Mouse (Mus musculus) lung, adult 18-20 months (tissue): ENCODE data around the gene Dab2ip.

Source experiments
- DNase-seq, 2 experiments: peaks; one replicate each; pipeline ENCODE4 v3.0.0; 2022; ENCODE audit warnings: mixed read lengths in 2 of 2

Gene Dab2ip

GRCm38 (mm10) chr2:35559551-35559835 lies 1.4 kb downstream of the Dab2ip start:
- DNase-seq = no peak

DNA sequence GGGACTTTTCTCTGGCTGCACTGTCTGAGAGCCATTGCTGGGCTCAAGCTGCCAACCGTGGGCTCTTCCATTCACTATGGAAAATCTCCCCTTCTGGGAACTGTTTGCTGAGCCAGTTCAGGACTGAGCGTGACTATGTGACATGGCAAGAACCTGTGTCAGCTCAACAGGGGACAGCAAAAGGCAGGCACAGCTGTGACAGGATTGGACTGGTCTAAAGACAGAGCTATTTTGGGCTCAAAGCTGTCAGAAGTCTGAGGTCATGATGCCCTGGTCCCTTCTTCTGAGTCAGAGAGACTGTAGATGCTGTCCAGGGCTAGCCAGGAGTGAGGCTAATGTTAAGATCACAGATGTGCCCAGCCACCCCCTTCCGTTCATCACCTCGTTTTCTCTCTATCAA lies 5.7 kb downstream of the Dab2ip start:
- DNase-seq = no peak

GRCm38 (mm10) chr2:35565051-35565836 lies 7.2 kb downstream of the Dab2ip start:
- no peak for DNase-seq

DNA sequence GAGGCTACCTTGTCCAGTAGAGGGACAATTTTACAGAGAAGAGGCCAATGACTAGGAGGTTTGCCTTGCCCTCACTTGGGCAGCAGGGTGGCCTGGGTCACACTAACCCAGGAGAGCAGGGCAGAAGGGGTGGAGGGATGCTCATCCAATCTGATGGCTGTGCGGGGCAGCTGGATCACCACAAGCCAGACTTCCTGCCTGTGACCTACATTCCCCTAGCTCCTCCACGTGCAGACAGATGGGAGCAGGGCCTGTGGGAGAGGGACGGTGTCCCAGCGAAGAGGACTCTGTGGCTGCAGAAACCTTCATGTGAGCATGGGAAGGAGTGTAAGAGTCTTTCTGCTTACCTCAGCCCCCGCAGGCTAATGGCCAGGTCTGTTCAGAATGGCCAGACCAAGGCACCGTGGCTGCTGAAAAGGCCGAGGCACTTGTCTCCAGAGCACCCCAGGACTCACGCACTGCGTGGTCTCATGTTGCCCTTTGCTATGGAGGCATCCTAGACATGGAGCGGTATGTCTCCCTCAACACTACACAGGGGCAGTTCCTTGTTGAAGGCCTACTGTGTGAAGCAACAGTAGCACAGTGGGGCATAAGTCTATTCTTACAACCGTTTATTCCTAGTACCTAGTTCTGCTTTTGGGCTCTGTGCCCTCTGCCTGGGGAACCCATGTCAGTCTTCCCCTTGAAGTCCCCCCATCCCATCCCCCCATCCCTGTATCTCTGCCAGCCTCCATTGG lies 9.1 kb downstream of the Dab2ip start:
- no peak for DNase-seq

DNA sequence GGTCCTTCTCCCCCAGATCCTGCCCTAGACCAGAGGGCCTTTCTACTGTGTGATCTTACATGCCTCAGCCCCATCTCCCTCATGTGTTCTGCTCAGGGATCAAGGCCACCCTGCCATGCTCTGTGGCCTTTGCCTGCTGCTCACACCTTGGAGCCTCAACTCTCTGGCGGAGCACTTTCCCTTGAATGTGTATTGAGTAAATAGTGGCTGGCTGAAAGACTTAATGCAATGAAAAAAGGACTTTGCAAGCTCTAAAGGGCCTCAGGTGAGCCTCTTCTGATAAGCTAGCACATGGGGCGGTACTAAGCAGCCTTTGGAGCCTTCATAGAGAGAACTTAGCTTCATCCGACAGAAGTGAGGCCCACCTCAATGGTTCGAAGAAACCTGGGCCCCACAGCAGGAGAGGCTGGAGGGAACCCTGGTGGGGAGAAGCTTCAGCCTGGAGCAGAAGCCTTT lies 9.7 kb downstream of the Dab2ip start:
- DNase-seq = no peak

DNA sequence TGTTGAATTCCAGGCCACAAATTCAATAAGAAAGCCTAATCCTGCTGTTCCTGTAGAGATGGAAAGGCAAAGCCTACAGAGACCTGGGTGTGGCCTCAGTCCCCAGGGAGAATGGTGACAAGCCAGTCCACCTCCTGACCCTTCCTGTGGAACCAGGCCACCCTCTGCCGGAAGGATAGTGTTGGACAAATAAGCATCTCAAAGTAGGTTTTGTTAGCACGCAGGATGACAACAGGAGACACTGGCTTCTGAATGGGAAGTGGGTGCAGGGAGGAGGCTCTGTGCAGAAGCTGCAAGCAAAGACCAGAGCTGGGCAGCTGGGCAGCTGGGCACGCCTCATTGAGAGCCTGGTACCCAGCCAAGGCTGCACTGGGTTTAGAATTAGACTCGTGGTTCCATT lies 12.7 kb downstream of the Dab2ip start:
- DNase-seq = no peak

DNA sequence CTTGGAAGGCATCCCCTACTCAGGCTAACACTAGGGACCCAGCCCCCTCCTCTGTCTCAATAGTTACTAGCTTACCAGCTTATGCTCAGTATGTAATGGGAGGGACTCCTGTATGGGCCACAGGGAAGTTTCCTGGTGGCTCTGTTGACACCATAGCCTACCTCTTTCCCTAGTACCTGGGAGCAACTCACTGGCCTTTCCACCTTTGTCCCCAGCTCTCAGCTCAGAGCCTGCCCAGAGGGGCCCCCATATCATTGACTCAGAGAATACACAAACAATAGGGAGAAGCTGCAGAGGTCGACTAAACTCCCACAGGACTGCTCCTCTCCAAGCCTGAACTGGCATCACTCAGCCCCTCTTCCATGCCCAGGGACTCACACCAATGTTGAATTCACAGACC lies 16.6 kb downstream of the Dab2ip start:
- DNase-seq = no peak

DNA sequence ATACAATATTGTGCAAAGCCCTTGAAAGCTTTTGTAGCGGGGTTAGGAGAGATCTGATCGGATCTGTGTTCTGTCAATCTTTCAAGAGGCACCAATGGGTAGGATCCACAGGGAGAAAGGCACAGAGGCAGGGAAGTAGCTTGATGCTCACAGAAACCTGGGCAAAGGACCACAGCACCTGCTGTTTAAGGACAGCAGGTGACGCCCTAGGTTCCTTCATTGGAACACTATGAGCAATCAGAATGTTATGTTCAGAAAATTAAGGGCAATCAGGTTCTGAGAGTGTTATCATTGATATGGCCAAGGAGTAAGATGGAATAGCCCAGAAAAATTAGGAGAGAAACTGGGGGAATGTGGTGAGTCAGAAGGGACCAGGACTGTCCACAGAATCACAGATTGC lies 18.6 kb downstream of the Dab2ip start:
- DNase-seq = no peak

DNA sequence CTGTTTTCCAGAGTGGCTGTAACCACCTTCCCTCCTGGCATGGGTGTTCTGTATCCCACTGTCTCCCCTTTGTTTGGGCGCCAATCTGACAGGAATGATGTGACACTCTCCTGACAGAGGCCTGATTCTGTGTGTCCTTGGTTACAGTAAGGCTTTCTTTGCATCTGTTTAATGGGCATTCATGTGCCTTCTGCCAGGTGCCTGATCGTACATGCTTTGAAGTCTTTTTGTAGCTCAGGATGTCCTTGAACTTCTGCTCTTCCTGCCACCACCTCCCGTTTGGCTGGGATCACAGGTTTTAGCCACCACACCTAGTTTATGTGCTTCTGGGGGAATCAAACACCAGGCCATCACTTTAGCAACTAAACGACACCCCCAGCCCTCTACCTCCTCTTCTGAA lies 22.0 kb downstream of the Dab2ip start:
- DNase-seq = no peak

GRCm38 (mm10) chr2:35581501-35582340 lies 23.7 kb downstream of the Dab2ip start:
- DNase-seq = peak; percentile 82 to 90

- peak; percentile 91 to 94 for DNase-seq
These were observed 24.4 kb downstream of the Dab2ip start for GRCm38 (mm10) chr2:35582341-35582941.

GRCm38 (mm10) chr2:35583406-35583805 lies 25.3 kb downstream of the Dab2ip start:
- peak; percentile 61 to 84 for DNase-seq

GRCm38 (mm10) chr2:35584011-35584410 lies 25.9 kb downstream of the Dab2ip start:
- no peak for DNase-seq

- peak; percentile 80 to 82 for DNase-seq
These were observed 30.3 kb downstream of the Dab2ip start for GRCm38 (mm10) chr2:35588368-35588767.

DNA sequence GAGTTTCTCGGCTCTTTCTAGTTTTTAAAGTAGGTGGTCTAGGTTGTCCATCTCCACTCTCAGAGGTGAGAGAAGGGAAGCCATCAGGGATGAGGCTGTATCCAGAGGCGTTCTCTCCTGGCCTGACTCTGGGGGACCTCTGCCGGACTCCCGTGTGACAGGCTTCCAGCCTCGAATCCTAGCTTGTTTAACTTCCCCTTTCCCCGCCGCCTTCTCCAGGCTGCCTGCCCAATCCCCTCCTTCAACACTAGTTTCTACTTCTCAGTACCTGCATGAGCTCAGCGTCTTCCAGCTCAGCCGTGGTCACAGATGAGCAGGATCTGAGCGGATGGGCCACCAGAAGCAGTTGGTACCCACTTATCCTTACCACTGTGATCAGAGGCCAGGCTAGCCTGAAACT lies 31.3 kb downstream of the Dab2ip start:
- no peak for DNase-seq

GRCm38 (mm10) chr2:35589800-35590199 lies 31.7 kb downstream of the Dab2ip start:
- peak; percentile 82 to 90 for DNase-seq

DNA sequence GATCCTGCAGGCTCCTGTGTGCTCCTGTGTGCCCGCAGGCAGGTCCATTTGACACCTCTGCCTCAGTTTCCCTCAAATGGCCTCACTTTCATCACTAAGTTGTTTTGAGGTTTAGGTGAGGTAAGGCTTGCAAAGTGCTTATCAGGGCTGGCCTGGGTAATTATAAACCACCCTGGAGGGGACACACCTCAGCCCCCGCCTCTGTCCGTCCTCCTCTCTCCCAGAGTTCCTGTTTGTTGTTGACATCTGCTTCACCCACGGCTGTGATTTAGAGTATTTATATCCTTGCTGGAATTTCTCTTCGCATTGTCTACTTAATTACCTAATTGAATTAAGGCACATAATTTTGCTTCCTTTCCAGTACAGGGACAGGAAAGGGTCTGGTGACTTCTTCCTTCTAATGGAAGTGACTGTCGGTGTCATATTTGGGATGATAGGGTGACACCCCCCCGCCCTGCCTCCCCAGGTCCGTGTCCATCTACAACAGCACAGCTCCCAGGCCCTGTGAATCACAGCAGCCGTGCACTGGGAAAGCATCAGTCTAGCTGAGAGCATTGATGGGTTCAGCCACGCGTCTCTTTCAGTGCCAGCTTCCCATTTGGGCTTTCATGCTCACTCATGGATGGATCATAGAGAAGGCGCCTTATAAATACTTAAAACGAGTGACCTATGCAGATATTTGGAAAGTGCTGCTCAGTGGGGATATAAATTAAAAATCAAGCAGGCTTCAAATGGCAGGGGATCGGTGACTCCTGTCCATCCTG lies 34.1 kb downstream of the Dab2ip start:
- DNase-seq = no peak

DNA sequence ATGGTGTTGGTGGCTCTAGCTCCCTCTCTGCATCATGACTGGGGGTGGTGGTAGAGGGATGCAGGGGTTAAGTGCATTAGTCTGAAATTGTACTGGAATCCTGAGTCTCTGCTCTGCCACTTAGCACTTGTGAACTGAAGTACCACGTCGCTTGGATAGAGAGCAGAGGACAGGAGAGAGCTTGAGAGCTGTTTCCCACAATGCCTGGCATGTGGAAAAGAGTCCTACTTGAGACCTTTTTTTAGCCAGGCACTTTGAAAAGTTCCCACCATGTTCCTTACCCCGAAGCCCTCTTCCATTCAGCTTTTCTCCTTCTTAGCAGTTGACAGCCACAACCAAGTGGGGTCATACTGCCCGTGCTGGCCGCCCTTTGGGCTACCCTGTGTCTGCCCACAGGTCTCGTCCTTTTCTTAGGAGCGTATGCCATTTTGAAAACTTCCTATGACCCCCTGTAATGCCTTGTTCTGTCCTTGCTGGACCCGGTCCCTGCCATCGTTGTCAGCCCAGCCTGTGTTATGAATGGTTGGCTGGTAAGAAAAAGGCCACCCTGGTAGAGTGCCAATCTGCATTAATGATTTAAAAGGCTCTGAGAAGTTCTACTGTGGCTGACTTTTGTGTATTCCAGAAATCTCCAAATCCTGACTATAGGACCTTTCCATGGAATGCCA lies 34.8 kb downstream of the Dab2ip start:
- peak; percentile 64 to 76 for DNase-seq

DNA sequence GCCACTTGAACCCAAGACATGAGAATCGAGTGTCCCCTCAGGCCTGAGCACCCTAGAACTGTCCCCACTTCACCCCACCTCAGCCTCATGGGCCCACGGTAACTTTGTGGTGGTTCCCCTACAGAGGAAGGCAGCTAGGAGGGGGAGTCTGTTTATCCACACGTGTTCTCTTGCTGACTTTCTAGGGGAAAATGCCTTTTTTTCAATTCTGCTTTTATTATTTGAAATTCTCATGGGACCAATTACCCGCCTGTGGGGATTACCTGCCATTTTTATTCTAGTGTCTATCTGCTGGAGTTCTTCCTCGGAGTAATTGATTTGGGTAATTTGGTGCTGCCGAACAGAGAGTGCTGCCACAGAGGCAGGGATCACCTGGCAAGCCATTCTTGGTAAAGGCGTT lies 35.8 kb downstream of the Dab2ip start:
- no peak for DNase-seq

- peak in 1 of 2 experiments; percentile 46 for DNase-seq
These were observed 37.0 kb downstream of the Dab2ip start for GRCm38 (mm10) chr2:35595102-35595501.

DNA sequence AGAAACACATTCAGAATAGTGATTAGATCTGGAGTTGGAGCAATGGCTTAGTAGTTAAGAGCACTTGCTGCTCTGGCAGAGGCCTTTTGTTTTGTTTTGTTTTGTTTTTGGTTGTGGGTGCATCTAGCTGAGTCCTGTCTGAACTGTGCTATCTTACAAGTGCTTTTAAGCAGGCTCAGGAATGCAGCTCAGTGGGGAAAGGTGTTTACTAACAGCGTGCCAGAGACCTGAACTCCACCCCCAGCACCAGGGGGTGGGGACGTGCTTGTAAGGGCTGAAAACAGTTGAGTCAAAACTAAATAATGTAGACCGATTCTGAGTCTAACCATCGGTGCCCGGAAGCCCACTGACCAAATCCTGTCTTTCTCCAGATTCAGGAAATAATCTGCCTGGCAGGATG lies 37.7 kb downstream of the Dab2ip start:
- peak; percentile 83 to 88 for DNase-seq

- no peak for DNase-seq
These were observed 38.7 kb downstream of the Dab2ip start for GRCm38 (mm10) chr2:35596796-35597195.
